Mouse (Mus musculus) hindbrain, embryonic 14.5 days (tissue): Measurements from ENCODE around the gene Olfr545. TPM values are rescaled to one million over a fixed set of nuclear protein-coding genes. Genes with fewer than 3 reads are reported as not detected.

Experiments used
- ATAC-seq: fragments of 200-750 bp; cut with Nextera tagmentation; 2 replicates; pipeline ENCODE4 v1.8.0; 2017; ENCODE audit warnings: moderate number of reproducible peaks, mild to moderate bottlenecking, moderate TSS enrichment, moderate library complexity; ENCODE audit not compliant: low FRiP score
- DNase-seq: peaks from one replicate; pipeline ENCODE4 v3.0.0-alpha.2; 2015; ENCODE audit warnings: low spot score
- H3K27ac ChIP-seq: fragments of 300-500 bp; sonication (generic); 2 replicates; pipeline ENCODE4 v1.5.1; 2014; ENCODE audit warnings: mild to moderate bottlenecking, moderate library complexity
- H3K27me3 ChIP-seq: fragments of 300-500 bp; sonication (generic); 2 replicates; pipeline ENCODE4 v1.6.1; 2014; ENCODE audit warnings: mild to moderate bottlenecking, low read length, mixed read lengths; ENCODE audit not compliant: control insufficient read depth, insufficient read depth
- H3K36me3 ChIP-seq: fragments of 300-500 bp; sonication (generic); replicated peaks from 2 replicates; pipeline ENCODE4 v1.6.1; 2014; ENCODE audit not compliant: control insufficient read depth, insufficient read depth
- H3K4me1 ChIP-seq: fragments of 300-500 bp; sonication (generic); replicated peaks from 2 replicates; pipeline ENCODE4 v1.6.1; 2014; ENCODE audit warnings: antibody characterized with exemption, low read length, mixed read lengths; ENCODE audit not compliant: control insufficient read depth, insufficient read depth
- H3K4me2 ChIP-seq: fragments of 300-500 bp; sonication (generic); replicated peaks from 2 replicates; pipeline ENCODE4 v1.6.1; 2014; ENCODE audit warnings: mild to moderate bottlenecking, moderate library complexity
- H3K4me3 ChIP-seq: fragments of 300-500 bp; sonication (generic); replicated peaks from 2 replicates; pipeline ENCODE4 v1.5.1; 2014; ENCODE audit warnings: mild to moderate bottlenecking, low read length
- H3K9ac ChIP-seq: fragments of 300-500 bp; sonication (generic); 2 replicates; pipeline ENCODE4 v1.6.1; 2014
- H3K9me3 ChIP-seq: fragments of 300-500 bp; sonication (generic); 2 replicates; pipeline ENCODE4 v1.6.1; 2016; ENCODE audit warnings: low read length; ENCODE audit not compliant: control insufficient read depth
- WGBS: fragments of 180-500 bp; shearing (Covaris S2); extraction: QIAGEN DNeasy Blood & Tissue Kit; methylation state at CpG from one replicate; pipeline ENCODE4 v1.1.7; 2014; 5-methylcytosine and 5-hydroxymethylcytosine counted together
- polyA plus RNA-seq: library from polyadenylated mRNA; unstranded; fragments of >200 nt; fragmentation: Nextera tagmentation; extraction: Ambion mirVana; gene quantifications from 2 replicates; pipeline ENCODE4 v1.2.1, GENCODE M21; 2014

Olfr545 gene
- 0.17 and 0.23 TPM in 2 replicates for polyA plus RNA-seq

DNA sequence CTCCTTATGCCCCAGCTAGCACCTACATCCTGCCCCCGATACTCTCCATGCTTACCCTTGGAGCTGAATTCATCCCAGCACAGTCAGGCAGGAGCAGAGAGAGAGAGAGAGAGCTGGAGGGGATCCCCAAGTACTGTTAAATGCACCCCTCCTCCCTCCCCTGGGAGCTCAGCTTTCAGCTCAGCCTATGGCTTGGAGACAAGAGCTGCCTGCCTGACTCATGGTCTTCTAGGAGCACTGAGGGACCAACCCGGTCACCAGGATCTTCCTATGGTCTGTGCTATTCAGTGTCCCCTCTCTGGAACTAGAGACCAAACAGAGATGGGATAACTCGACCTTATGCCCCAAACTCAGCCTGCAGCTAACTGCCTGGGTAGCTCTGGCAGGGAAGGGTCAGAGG is at the start of gene Olfr545:
Olfr545 (minus strand) TSS at position 101 of the 400 bp plus-strand sequence.
- Histone ChIP-seq H3K27ac (no peak within 1 kb of the TSS), H3K4me2 (no peak within 1 kb of the TSS), H3K4me3 (no peak within 1 kb of the TSS), H3K9ac (no peak within 1 kb of the TSS), H3K9me3 (no peaks in the 10 kb centered on the region), H3K36me3 (no peaks in the 10 kb centered on the region), H3K4me1 (no peaks in the 10 kb centered on the region), H3K27me3 (no peaks in the 10 kb centered on the region)
- WGBS = 67% methylated on average over 3 of the region's 3 CpGs
- DNase-seq (no peak), ATAC-seq (no peak)

GRCm38 (mm10) chr7:102541251-102541650 is 41.9 kb upstream of the Olfr545 start:
- WGBS = 63% methylated on average over 3 of the region's 3 CpGs
- Histone ChIP-seq H3K4me1 (no peaks in the 10 kb centered on the region), H3K4me3 (no peak overlapping the region), H3K27ac (no peak overlapping the region), H3K36me3 (no peaks in the 10 kb centered on the region), H3K9me3 (no peaks in the 10 kb centered on the region), H3K27me3 (no peaks in the 10 kb centered on the region), H3K9ac (no peak overlapping the region), H3K4me2 (no peak overlapping the region)
- no peak for ATAC-seq
- DNase-seq = no peak

- Histone ChIP-seq H3K36me3 (no peaks in the 10 kb centered on the region), H3K4me2 (no peak within 1 kb of the TSS), H3K9me3 (no peaks in the 10 kb centered on the region), H3K27ac (no peak within 1 kb of the TSS), H3K4me1 (no peaks in the 10 kb centered on the region), H3K4me3 (no peak within 1 kb of the TSS), H3K9ac (no peak within 1 kb of the TSS), H3K27me3 (no peaks in the 10 kb centered on the region)
- ATAC-seq (no peak), DNase-seq (no peak)
- 85% methylated on average over 2 of the region's 2 CpGs for WGBS
Measured at GRCm38 (mm10) chr7:102540596-102540995, 41.2 kb upstream of the Olfr545 start, which contains the start of gene Olfr548-ps1. Gene Olfr548-ps1, plus strand, starts transcription at chr7:102540896.

- Histone ChIP-seq H3K27me3 (no peaks in the 10 kb centered on the region), H3K4me2 (no peak within 1 kb of the TSS), H3K4me1 (no peaks in the 10 kb centered on the region), H3K4me3 (no peak within 1 kb of the TSS), H3K27ac (no peak within 1 kb of the TSS), H3K36me3 (no peaks in the 10 kb centered on the region), H3K9me3 (no peaks in the 10 kb centered on the region), H3K9ac (no peak within 1 kb of the TSS)
- DNase-seq (no peak), ATAC-seq (no peak)
- 79% methylated on average over 1 of the region's 1 CpGs for WGBS
Measured at GRCm38 (mm10) chr7:102534449-102534848, 35.1 kb upstream of the Olfr545 start, which contains the start of gene Olfr547. Gene Olfr547, plus strand, starts transcription at chr7:102534749.

DNA sequence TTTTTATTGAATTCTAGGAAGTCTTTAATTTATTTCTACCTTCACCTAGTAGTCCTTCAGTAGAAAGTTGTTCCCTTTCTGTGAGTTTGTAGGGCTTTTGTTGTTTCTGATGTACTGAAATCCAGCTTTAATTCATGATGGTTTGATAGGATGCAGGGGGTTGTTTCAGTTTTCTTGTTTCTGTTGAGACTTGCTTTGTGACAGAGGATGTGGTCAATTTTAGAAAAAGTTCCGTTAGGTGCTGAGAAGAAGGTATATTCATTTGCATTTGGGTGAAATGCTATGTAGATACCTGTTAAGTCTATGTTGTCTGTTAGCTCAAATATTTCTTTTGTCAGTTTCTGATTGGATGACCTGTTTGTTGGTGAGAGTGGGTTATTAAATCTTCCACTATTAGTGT is 29.7 kb upstream of the Olfr545 start:
- Histone ChIP-seq H3K9ac (no peak overlapping the region), H3K9me3 (no peaks in the 10 kb centered on the region), H3K4me2 (no peak overlapping the region), H3K27ac (no peak overlapping the region), H3K27me3 (no peaks in the 10 kb centered on the region), H3K4me3 (no peak overlapping the region), H3K36me3 (no peaks in the 10 kb centered on the region), H3K4me1 (no peaks in the 10 kb centered on the region)
- no peak for DNase-seq
- ATAC-seq = no peak
- whole genome bisulfite sequencing = 88% methylated on average over 1 of the region's 1 CpGs

DNA sequence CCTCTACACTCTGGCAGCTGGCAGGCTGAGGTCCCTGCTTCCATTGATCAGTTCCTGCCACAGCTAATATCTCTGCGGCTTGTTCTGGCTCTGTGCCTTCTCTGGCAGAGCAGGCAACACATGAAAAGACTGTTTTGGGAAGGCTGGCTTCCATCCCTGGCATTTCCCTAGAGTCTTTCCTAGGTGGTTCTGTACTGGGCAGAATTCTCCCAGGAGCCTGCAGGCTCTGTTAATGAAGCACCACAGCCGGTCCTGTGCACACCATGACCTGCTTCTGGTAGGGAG is 17.6 kb upstream of the Olfr545 start:
- no peak overlapping the region for H3K4me2 ChIP-seq
- H3K4me1 ChIP-seq = no peaks in the 10 kb centered on the region
- H3K27ac ChIP-seq = no peak overlapping the region
- DNase-seq (no peak), ATAC-seq (no peak)
- 0 out of 2 replicates have a peak, but pooled peaks cover 9% of the 10 kb centered on the region for H3K27me3 ChIP-seq
- 73% methylated on average over 2 of the region's 2 CpGs for WGBS
- H3K36me3 ChIP-seq = no peaks in the 10 kb centered on the region
- H3K9me3 ChIP-seq = no peaks in the 10 kb centered on the region
- no peak overlapping the region for H3K9ac ChIP-seq
- H3K4me3 ChIP-seq = no peak overlapping the region

DNA sequence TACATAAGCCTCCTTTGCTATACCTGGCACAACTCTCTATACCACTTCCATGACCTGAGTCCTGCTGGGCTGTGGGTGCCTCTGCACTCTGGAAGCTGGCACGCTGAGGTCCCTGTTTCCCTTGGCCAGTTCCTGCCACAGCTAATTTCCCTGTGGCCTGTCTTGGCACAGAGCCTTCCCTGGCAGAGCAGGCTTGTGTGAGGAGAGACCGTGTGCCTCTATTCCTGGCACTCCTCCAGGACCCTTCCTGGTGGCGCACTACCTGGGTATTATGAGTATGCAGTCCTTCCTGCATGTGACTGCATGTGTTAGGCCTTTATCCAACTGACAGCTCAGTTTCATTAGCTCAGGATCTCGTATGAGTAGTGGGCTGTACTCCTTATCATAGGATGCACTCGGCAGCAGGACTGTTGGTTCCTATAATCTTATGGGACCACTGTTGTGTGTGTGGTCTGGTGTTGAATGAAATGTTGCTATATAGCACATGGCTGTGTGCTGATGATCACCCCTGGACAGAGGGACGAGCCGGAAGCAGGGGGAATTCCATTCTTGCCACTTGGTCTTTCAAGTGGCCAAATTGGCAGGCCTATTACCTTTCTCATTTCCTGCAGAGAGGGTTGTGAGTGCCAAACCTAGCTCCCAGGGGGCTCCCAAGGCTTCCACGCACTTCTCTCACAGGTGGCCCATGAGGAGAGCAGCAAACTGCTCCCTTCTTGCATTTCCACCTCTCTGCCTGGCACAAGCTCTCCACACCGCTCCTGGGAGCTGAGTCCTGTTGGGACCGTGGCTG is 17.1 kb upstream of the Olfr545 start:
- no peak overlapping the region for H3K4me2 ChIP-seq
- DNase-seq = no peak
- no peak overlapping the region for H3K4me3 ChIP-seq
- no peak overlapping the region for H3K27ac ChIP-seq
- WGBS = 64% methylated on average over 10 of the region's 10 CpGs
- no peak overlapping the region for H3K9ac ChIP-seq
- ATAC-seq = no peak
- H3K9me3 ChIP-seq = no peaks in the 10 kb centered on the region
- no peaks in the 10 kb centered on the region for H3K4me1 ChIP-seq
- 0 out of 2 replicates have a peak, but pooled peaks cover 10% of the 10 kb centered on the region for H3K27me3 ChIP-seq
- no peaks in the 10 kb centered on the region for H3K36me3 ChIP-seq

DNA sequence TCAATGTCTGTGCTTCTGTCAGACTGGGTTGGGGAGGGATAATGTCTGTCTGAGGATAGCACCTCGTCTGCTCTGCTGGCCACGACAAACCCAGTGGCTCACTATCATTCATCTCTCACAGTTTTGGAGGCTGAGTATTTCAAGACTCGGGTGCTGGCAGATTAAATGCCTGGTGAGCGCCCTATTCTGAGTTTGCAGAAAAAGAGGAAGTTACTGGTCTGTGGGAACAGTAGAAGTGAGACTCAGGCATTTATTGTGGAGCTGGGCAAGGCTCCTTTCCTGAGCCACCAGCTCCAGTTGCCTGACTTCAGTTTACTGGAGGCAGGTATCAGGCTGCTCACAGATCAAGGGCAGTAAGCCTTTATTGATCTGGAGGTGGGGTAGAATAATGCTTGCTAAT is 14.8 kb upstream of the Olfr545 start:
- H3K4me1 ChIP-seq = no peaks in the 10 kb centered on the region
- H3K36me3 ChIP-seq = no peaks in the 10 kb centered on the region
- H3K4me3 ChIP-seq = no peak overlapping the region
- H3K27me3 ChIP-seq = 0 out of 2 replicates have a peak, but pooled peaks cover 10% of the 10 kb centered on the region
- H3K4me2 ChIP-seq = no peak overlapping the region
- DNase-seq (no peak), ATAC-seq (no peak)
- no peak overlapping the region for H3K27ac ChIP-seq
- WGBS = 75% methylated on average over 4 of the region's 4 CpGs
- no peak overlapping the region for H3K9ac ChIP-seq
- no peaks in the 10 kb centered on the region for H3K9me3 ChIP-seq

GRCm38 (mm10) chr7:102512814-102513435 is 13.6 kb upstream of the Olfr545 start:
- 0 out of 2 replicates have a peak, but pooled peaks cover 10% of the 10 kb centered on the region for H3K27me3 ChIP-seq
- DNase-seq = peak; percentile 93
- H3K4me2 ChIP-seq = peak overlapping the region; percentile 74
- no peaks in the 10 kb centered on the region for H3K36me3 ChIP-seq
- no peaks in the 10 kb centered on the region for H3K4me1 ChIP-seq
- H3K4me3 ChIP-seq = peak overlapping the region; percentile 50
- under 1% methylated on average over 54 of the region's 54 CpGs for WGBS
- H3K9ac ChIP-seq = peak overlapping the region; percentile 75
- no peaks in the 10 kb centered on the region for H3K9me3 ChIP-seq
- ATAC-seq = peak; percentile 97
- H3K27ac ChIP-seq = no peak overlapping the region
